Mouse (Mus musculus) urinary bladder, postnatal 0 days (tissue): ENCODE measurements around the gene Sorcs1. TPM values are rescaled to one million over a fixed set of nuclear protein-coding genes. Genes with fewer than 3 reads are reported as not detected.

ENCODE experiments used
- microRNA-seq: library from miRNA; unstranded; fragments of <30 nt; microRNA quantifications from one replicate; pipeline ENCODE4, GENCODE M21; 2016
- polyA plus RNA-seq: library from polyadenylated mRNA; unstranded; fragments of >200 nt; fragmentation: Nextera tagmentation; extraction: Ambion mirVana; gene quantifications from 2 replicates; pipeline ENCODE4 v1.2.1, GENCODE M21; 2015

Gene Sorcs1
- polyA plus RNA-seq, result 1.3 and 2.0 TPM in 2 replicates

DNA sequence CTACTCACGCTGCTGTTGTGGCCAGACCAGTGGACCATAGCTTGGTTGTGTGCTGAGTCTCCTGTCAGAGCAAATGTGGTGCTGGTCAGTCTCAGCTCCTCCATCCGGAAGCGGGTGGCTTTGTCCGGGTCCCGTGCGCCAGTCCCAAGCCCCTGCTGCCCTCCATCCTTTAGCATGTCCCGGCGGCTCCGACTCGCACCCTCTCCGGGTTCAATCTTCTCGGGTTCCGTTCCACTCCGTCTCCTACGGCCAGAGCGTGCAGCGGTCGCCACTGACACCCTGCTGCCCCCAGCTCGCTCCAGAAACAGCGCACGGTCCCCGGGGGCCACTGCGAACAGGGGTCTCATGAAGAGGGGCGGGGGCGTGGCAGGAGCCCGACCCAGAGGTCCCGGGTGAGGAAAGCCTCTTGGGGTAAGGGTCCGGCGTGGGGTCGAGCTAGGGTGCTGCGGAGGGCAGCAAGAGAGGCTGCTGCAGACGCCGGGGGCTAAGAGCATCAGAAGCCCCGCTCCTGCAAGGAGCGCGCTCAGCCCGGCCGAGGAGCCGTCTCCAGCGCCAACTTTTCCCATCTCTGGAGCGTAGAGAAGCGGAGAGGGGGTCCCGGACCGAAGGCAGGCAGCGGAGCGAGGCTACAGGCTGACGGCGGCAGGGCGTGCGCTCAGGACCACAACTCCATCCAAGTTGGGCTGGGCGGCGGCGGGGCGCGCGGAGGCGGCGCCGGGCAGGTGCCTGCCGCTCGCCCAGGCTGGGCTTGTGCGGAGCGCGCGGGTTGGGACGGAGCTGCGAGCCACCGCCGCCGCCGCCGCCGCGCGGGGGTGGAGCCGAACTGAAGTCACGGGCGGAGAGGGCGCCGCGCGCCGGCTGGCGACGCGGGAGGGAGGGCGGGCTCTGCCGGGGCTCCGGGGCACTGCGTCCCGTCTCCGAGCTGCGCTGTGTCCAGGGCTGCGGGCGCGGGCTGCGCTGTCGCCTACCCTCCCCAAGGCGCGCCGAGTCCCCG lies at the start of gene Sorcs1:
Gene Sorcs1 (minus strand): TSS at position 744 of the 994 bp plus-strand sequence.

Small RNA genes within 50 kb of the gene (microRNA-seq; reads per million reads assigned to microRNA genes)
- gene Gm27749, result not detected
